Mouse (Mus musculus): ENCODE measurements around the gene D10Jhu81e.
"Not testable (repeated sequence)": the region's sequence is repeated elsewhere in the genome, so short reads cannot be mapped to it uniquely, and the experiment has no call there.

D10Jhu81e gene

GRCm38 (mm10) chr10:78129423-78129822 is 40.2 kb downstream of the D10Jhu81e start:
- Histone ChIP-seq H3K27me3 (ENCODE audit: control insufficient read depth, insufficient read depth, low read length, poor library complexity, severe bottlenecking) (no peaks in the 10 kb centered on the region), H3K36me3 (ENCODE audit: control insufficient read depth, insufficient read depth, low read length, poor library complexity, severe bottlenecking) (no peaks in the 10 kb centered on the region)
- no peak for DNase-seq (ENCODE audit: low read depth, low spot score)

GRCm38 (mm10) chr10:78128647-78129046 is 40.9 kb downstream of the D10Jhu81e start:
- no peak for DNase-seq (ENCODE audit: low read depth, low spot score)
- Histone ChIP-seq H3K36me3 (ENCODE audit: control insufficient read depth, insufficient read depth, low read length, poor library complexity, severe bottlenecking) (no peaks in the 10 kb centered on the region), H3K27me3 (ENCODE audit: control insufficient read depth, insufficient read depth, low read length, poor library complexity, severe bottlenecking) (no peaks in the 10 kb centered on the region)

DNA sequence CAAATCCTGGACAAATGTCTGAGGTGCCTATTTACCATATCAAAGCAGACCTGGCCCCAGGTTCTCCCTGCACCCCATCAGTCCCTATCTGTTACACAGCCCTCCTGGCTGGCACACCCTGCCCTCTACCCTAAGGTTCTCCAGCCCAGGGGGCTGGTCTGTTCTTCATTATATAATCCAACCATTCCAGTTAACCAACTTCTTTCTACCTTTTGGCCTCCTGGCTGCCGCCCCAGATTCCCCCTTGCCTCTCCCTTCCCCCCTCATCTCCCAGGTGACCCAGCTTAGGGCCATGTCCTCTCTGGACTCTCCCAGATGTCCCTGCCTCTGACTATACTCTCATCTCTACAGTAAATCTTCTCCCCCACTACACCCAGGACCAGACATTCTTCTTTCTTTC is 41.7 kb downstream of the D10Jhu81e start:
- no peak for DNase-seq (ENCODE audit: low read depth, low spot score)
- Histone ChIP-seq H3K27me3 (ENCODE audit: control insufficient read depth, insufficient read depth, low read length, poor library complexity, severe bottlenecking) (no peaks in the 10 kb centered on the region), H3K36me3 (ENCODE audit: control insufficient read depth, insufficient read depth, low read length, poor library complexity, severe bottlenecking) (no peaks in the 10 kb centered on the region)

DNA sequence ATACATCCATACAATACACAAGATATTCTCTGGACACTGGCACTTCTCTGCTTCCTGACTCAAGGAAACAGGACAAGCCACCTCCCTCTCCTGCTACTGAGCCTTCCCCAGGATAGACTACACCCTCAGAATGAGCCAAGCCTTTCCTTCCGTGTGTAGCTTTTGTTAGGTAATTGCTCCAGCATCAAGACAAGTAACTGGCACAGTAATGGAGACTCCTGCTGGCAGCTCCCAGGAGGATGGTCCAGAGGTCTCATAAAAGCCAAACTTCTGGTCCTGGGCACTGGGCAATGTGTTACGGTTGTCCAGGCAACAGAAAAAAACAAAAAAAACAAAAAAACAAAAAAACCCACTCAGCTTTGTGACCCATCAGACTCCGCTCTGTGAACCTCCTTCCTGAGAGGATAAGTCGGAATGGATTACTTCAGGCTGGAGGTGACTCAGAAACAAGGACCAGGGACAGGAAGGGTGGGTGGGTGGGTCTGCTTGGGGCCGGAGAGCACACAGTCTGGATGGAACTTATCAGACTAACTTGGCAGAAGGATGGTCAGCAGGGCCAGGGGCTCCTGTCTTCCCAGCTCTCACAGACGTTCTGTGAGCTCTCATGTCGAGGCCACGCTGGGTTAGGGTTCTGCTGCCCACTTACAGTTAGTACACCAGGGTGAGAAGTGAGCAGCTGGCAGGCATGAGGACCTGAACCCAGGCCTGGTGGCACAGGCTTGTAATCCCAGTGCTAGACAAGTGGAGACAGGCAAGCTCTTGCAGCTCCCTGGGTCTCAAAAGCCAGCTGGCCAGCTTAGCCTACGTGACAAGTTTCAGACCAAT is 42.3 kb downstream of the D10Jhu81e start:
- Histone ChIP-seq H3K27me3 (ENCODE audit: control insufficient read depth, insufficient read depth, low read length, poor library complexity, severe bottlenecking) (no peaks in the 10 kb centered on the region), H3K36me3 (ENCODE audit: control insufficient read depth, insufficient read depth, low read length, poor library complexity, severe bottlenecking) (no peaks in the 10 kb centered on the region)
- DNase-seq (ENCODE audit: low read depth, low spot score) = no peak

DNA sequence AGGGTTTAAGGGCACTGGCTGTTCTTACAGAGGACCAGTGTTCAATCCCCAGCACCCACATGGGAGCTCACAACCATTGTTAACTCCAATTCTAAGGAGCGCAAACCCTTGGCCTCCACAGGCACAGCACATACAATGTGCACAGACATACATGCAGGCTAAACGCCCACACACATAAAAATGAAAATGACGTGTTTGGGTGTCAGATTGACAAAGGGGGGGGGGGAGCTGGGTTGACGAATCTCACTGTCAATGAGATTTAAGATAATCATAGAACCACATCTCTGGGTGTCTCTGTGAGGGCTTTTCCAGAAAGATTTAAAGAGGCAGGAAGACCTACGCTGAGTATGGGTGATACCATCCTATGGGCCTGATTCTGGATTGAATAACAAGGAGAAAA is 43.3 kb downstream of the D10Jhu81e start:
- Histone ChIP-seq H3K36me3 (ENCODE audit: control insufficient read depth, insufficient read depth, low read length, poor library complexity, severe bottlenecking) (no peaks in the 10 kb centered on the region), H3K27me3 (ENCODE audit: control insufficient read depth, insufficient read depth, low read length, poor library complexity, severe bottlenecking) (no peaks in the 10 kb centered on the region)
- DNase-seq (ENCODE audit: low read depth, low spot score) = no peak

DNA sequence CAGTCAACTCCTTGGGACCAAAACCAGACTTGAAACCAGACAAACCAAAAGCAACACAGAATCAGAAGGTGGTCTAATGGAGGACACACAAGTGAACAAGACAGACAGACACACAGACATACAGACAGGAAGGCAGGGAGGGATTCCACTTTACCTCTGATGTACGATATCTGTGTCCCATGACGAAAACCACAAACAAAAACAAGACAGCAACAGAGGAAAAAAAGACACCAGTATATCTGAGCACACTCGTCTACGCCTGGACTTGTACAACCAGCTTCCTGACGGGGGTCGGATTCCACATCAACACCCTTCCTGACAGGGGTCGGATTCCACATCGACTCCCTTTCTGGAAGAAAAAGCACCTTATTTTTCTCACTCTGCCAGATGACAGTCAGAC is 44.5 kb downstream of the D10Jhu81e start:
- H3K27me3 ChIP-seq (ENCODE audit: control insufficient read depth, insufficient read depth, low read length, poor library complexity, severe bottlenecking); H3K36me3 ChIP-seq (ENCODE audit: control insufficient read depth, insufficient read depth, low read length, poor library complexity, severe bottlenecking); DNase-seq (ENCODE audit: low read depth, low spot score): not testable (repeated sequence)

DNA sequence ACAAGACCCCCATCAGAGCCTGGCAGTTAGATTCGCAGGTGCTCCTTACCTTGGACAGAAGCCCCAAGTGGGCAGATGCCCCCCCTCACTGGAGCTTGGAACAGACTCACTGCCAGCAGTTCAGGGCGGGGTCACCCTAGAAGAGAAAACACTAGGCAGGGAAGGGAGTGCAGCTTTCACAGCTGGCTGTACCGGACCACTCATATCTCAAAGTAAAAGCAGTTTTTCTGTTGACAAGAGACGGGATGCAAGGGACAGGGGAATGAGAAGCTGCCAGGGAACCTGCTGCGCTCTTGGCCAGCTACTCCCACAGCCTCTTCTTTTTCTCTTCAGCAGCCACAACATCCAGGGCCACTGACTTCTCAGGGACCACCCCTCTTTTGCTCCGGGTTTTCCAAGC is 45.4 kb downstream of the D10Jhu81e start:
- H3K27me3 ChIP-seq (ENCODE audit: control insufficient read depth, insufficient read depth, low read length, poor library complexity, severe bottlenecking); H3K36me3 ChIP-seq (ENCODE audit: control insufficient read depth, insufficient read depth, low read length, poor library complexity, severe bottlenecking); DNase-seq (ENCODE audit: low read depth, low spot score): not testable (repeated sequence)

- no peaks in the 10 kb centered on the region for H3K27me3 ChIP-seq (ENCODE audit: control insufficient read depth, insufficient read depth, low read length, poor library complexity, severe bottlenecking)
- no peaks in the 10 kb centered on the region for H3K36me3 ChIP-seq (ENCODE audit: control insufficient read depth, insufficient read depth, low read length, poor library complexity, severe bottlenecking)
- DNase-seq (ENCODE audit: low read depth, low spot score) = no peak
These were observed 50.2 kb downstream of the D10Jhu81e start for GRCm38 (mm10) chr10:78119422-78119821.

DNA sequence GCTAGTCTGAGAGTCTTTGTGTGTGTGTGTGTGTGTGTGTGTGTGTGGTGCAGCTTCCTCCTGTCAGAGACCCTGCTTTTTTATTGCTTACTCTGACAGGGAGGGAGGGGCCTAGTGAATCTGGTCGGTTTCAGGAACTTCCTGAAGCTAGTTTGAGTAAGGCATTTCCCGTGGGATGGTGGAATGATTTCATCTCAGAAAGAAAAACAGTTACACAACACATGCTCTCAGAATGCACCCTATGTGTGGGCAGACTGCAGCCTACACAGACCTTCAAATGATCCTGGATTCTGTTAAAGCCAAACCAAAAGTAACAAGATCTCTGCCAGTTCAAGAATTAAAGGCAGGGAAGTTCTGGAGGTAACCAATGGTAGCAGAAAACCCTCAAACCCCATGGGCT is 54.4 kb downstream of the D10Jhu81e start:
- no peaks in the 10 kb centered on the region for H3K27me3 ChIP-seq (ENCODE audit: control insufficient read depth, insufficient read depth, low read length, poor library complexity, severe bottlenecking)
- no peak for DNase-seq (ENCODE audit: low read depth, low spot score)
- H3K36me3 ChIP-seq (ENCODE audit: control insufficient read depth, insufficient read depth, low read length, poor library complexity, severe bottlenecking) = no peaks in the 10 kb centered on the region

DNA sequence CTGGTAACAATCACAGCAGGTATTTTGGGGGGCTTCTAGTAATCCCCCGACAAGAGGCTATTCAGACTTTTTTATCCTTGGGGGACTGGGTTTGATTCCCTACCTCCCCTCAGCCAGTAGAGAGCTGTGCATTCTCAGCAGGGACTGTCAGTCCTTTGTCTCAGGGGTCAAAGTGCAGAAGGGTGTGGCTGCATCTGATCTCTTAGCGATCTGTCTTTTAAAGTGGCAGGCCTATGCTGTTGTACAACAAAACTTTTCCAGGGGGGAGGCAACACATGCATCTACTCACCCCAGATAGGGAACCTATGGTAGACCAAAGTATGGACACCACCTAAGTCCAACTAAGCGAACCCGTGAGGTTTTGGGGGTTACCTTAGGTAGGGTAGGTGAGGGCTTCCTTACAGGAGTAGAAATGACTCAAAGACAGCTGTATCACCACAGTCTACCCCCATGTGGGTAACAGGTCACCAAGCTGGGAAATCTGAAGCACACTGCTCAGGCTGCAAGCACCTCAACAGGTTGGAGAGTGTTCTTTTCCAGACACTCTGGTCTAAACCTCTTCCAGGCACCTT is 55.0 kb downstream of the D10Jhu81e start:
- DNase-seq (ENCODE audit: low read depth, low spot score) = no peak
- H3K27me3 ChIP-seq (ENCODE audit: control insufficient read depth, insufficient read depth, low read length, poor library complexity, severe bottlenecking) = no peaks in the 10 kb centered on the region
- H3K36me3 ChIP-seq (ENCODE audit: control insufficient read depth, insufficient read depth, low read length, poor library complexity, severe bottlenecking) = no peaks in the 10 kb centered on the region

Data from splenic B cell, adult 2 months (primary cell).